Mouse (Mus musculus): Measurements from ENCODE around the gene Ahsg. TPM values are rescaled to one million over a fixed set of nuclear protein-coding genes. Genes with fewer than 3 reads are reported as not detected.

The Ahsg gene
- total RNA-seq, 4 experiments from 2014 or later, result 0.30 TPM; not detected in 3

GRCm38 (mm10) chr16:22886726-22887125, 4.4 kb upstream of the Ahsg start:
- DNase-seq (ENCODE audit: low spot score in 2 of 2), result no peak

GRCm38 (mm10) chr16:22888835-22889234, 2.2 kb upstream of the Ahsg start:
- no peak for DNase-seq (ENCODE audit: low spot score in 2 of 2)

GRCm38 (mm10) chr16:22889716-22890115, 1.4 kb upstream of the Ahsg start:
- DNase-seq (ENCODE audit: low spot score in 2 of 2), result no peak

GRCm38 (mm10) chr16:22891733-22892154, 667 bp downstream of the Ahsg start:
- DNase-seq (ENCODE audit: low spot score in 2 of 2), result no peak

- no peak for DNase-seq (ENCODE audit: low spot score in 2 of 2)
Observed at GRCm38 (mm10) chr16:22894095-22894494, 3.0 kb downstream of the Ahsg start.

- no peak for DNase-seq (ENCODE audit: low spot score in 2 of 2)
Observed at GRCm38 (mm10) chr16:22896618-22897017, 5.5 kb downstream of the Ahsg start.

- DNase-seq (ENCODE audit: low spot score in 2 of 2), result no peak
Observed at GRCm38 (mm10) chr16:22899346-22899745, 8.3 kb downstream of the Ahsg start.

- no peak for DNase-seq (ENCODE audit: low spot score in 2 of 2)
Observed at GRCm38 (mm10) chr16:22899866-22900570, 8.9 kb downstream of the Ahsg start.

GRCm38 (mm10) chr16:22901326-22901725, 10.2 kb downstream of the Ahsg start:
- no peak for DNase-seq (ENCODE audit: low spot score in 2 of 2)

- no peak for DNase-seq (ENCODE audit: low spot score in 2 of 2)
Observed at GRCm38 (mm10) chr16:22909290-22909689, 18.2 kb downstream of the Ahsg start.

GRCm38 (mm10) chr16:22911986-22912385, 20.9 kb downstream of the Ahsg start:
- peak in 1 of 2 experiments; percentile 15 for DNase-seq (ENCODE audit: low spot score in 2 of 2)

GRCm38 (mm10) chr16:22912886-22913285, 21.8 kb downstream of the Ahsg start:
- no peak for DNase-seq (ENCODE audit: low spot score in 2 of 2)

- DNase-seq (ENCODE audit: low spot score in 2 of 2), result no peak
Observed at GRCm38 (mm10) chr16:22914276-22914675, 23.2 kb downstream of the Ahsg start.

GRCm38 (mm10) chr16:22918034-22918433, 27.0 kb downstream of the Ahsg start, which contains the start of gene Fetub:
TSS of gene Fetub (plus strand) at chr16:22918334.
- no peak for DNase-seq (ENCODE audit: low spot score in 2 of 2)

GRCm38 (mm10) chr16:22918664-22919312, 27.7 kb downstream of the Ahsg start:
- DNase-seq (ENCODE audit: low spot score in 2 of 2), result no peak

GRCm38 (mm10) chr16:22919971-22920854, 29.1 kb downstream of the Ahsg start:
- DNase-seq (ENCODE audit: low spot score in 2 of 2), result no peak

GRCm38 (mm10) chr16:22921761-22922160, 30.7 kb downstream of the Ahsg start:
- no peak for DNase-seq (ENCODE audit: low spot score in 2 of 2)

- no peak for DNase-seq (ENCODE audit: low spot score in 2 of 2)
Observed at GRCm38 (mm10) chr16:22922433-22922832, 31.4 kb downstream of the Ahsg start.

- DNase-seq (ENCODE audit: low spot score in 2 of 2), result no peak
Observed at GRCm38 (mm10) chr16:22929575-22929974, 38.5 kb downstream of the Ahsg start.

GRCm38 (mm10) chr16:22931431-22932200, 40.5 kb downstream of the Ahsg start:
- no peak for DNase-seq (ENCODE audit: low spot score in 2 of 2)

GRCm38 (mm10) chr16:22937631-22938030, 46.6 kb downstream of the Ahsg start:
- DNase-seq (ENCODE audit: low spot score in 2 of 2), result no peak
